Mouse (Mus musculus) brain, adult 10 weeks (tissue): Measurements from ENCODE around the gene Uty. TPM values are rescaled to one million over a fixed set of nuclear protein-coding genes. Genes with fewer than 3 reads are reported as not detected.

ENCODE experiments used
- polyA plus RNA-seq: library from polyadenylated mRNA; stranded (reverse); fragments of 350-450 nt; fragmentation: Illumina TruSeq; extraction: RNeasy Lipid Tissue Mini Kit (QIAGEN cat#74804); gene quantifications from one replicate; pipeline ENCODE4 v1.2.3, GENCODE M21; 2015; ENCODE audit warnings: low read depth, low replicate concordance

The Uty gene
- 15.2 TPM for polyA plus RNA-seq

GRCm38 (mm10) chrY:1245426-1245863, at the start of gene Uty:
Gene Uty, minus strand, starts transcription at chrY:1245759.

GRCm38 (mm10) chrY:1286171-1286795, 40.7 kb upstream of the Uty start, which contains the start of gene Ddx3y:
Gene Ddx3y, minus strand, starts transcription at chrY:1286629.

Other genes with a start within 250 kb of the Uty start
- 77.2 TPM for gene Eif2s3y, start 235.2 kb downstream of the Uty start, polyA plus RNA-seq
- gene Ddx3y, start 40.9 kb upstream of the Uty start, polyA plus RNA-seq: 38.5 TPM
- gene Usp9y, start 214.0 kb upstream of the Uty start, polyA plus RNA-seq: not detected